Mouse (Mus musculus): ENCODE data around the gene Zfp983. TPM values are rescaled to one million over a fixed set of nuclear protein-coding genes. Genes with fewer than 3 reads are reported as not detected.
"Not testable (repeated sequence)": the region's sequence is repeated elsewhere in the genome, so short reads cannot be mapped to it uniquely, and the experiment has no call there.

The Zfp983 gene
- 1 to 10 TPM; 6.5 to 7.3 TPM for total RNA-seq (2021)
- long read RNA-seq, experiment 1, partial matches to known transcripts: 1 of 7 reads
- long read RNA-seq, experiment 1, other reads (novel, unspliced or antisense): 6 of 7 reads
- long read RNA-seq, experiment 2, partial matches to known transcripts: 0 of 14 reads
- long read RNA-seq, experiment 2, other reads (novel, unspliced or antisense): 14 of 14 reads

DNA sequence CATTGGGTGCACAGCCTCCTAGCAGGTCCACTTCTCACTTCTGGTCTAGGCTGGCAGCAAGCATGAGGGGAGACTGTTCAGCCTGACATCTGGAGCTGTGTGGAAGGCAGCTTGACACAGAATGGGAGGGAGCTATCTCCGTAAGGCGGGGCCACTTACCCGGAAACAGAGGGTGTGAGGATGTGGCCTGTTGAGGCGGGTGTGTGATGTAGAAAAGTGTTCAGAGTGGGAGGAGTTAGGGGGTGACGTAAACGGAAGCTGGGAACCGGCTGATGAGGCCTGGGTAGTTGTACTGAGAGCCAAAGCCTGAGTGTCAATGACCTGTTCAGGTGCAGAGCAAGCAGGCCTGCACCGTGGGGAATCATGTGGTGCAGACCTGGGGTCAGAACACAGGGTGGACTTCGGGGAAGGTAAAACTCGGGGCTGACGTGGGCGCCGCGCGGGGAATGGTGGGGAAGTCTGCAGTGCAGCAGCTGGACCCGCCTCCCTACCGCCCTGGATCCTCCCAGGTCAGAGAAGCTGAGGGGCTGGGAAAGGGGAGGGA is at the start of gene Zfp983:
TSS of gene Zfp983 (plus strand) at position 261 of the 544 bp plus-strand sequence.
- DNase-seq (ENCODE audit: low spot score in 2 of 2): peak; percentile 19 to 48

DNA sequence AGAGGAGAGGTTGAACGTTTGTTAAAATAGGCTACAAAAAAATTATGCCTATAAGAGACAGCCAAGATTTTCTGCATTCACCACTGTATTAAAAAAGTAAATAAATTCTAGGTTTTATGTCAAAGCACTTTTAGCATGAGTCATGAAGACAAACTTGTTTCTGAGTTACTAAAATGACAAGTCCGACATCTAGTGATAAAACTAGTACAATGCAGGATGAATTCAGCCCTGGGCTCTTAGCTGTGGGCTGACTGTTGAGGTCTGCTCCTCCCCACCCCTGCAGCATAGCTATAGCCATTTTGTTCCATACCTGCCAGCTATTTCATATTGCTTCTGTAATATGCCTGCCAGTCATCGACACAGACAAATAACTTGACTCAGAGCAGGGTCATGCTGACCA is 34.1 kb upstream of the Zfp983 start:
- no peak for DNase-seq (ENCODE audit: low spot score in 2 of 2)

DNA sequence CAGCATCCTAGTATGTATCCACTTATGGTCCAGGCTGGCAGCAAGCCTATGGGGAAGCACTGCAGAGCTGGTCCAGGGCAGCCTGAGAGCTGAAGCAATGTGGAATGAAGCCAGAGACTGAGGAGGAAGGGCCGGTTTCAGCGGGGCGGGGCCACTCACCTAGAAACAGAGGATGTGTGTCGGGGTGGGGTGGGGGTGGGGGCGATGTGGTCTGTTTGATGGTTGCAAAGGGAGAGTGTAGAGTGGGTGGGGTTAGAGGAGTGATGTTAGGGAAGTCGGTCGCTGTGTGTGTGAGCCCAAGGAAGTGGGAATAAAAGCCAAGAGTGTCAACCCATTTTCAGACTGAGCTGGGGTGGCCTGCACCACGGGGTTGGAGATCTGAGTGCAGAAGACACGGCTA is 33.1 kb upstream of the Zfp983 start:
- DNase-seq (ENCODE audit: low spot score in 2 of 2): no peak

DNA sequence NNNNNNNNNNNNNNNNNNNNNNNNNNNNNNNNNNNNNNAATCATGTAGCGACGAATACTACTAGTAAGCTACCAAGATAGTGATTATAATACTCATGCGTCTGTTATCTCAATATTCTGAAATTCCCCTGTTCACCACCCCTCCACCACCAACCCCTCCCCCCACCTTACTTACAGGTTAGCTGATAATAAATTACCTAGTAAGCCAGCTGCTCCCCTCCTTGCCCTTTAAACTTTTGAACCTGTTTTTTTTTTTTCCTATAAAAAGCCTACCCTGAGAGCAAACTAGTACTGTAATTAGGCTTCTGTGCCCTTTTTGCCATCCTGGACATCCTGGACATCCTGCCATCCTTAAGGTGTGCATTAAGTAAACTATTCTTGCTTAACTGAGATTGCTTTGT is 26.8 kb upstream of the Zfp983 start:
- no peak for DNase-seq (ENCODE audit: low spot score in 2 of 2)

DNA sequence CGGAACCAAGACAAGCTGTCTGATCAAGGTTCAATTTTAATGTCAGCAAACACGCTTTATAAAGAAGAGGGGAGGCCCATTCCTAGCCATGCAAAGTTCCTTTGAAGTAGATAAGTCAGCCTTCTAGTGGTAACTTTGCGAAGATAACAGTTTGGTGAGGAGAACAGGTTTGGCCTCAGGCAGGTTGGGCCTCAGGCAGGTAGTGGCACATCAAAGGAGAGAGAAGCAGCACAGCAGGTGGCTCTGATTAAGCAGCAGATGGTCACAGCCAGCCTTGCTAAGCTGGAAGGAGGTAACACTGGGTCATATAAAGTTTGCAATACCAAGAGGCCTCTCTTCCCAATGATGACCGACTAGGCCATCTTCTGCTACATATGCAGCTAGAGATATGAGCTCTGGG is 14.7 kb upstream of the Zfp983 start:
- not testable (repeated sequence) for DNase-seq (ENCODE audit: low spot score in 2 of 2)

DNA sequence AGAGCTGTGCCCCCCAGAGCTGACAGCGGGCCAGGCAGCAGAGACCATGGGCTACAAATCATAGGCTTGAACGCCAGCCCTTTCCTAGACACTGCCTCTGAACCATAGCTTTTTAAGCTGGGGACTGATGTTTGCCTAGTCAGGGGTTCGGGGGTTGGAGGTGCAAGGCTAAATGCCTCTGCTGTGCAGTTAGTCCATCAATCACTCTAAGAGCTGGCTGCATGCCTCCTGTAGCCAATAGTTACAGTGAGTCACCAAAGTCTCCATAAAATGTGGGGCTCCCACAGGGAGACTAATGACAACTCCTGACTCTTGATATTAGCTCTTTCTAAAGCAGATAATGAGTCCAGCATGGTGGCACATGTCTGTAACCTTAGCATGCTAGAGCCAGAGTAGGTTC is 1.6 kb upstream of the Zfp983 start:
- DNase-seq (ENCODE audit: low spot score in 2 of 2): peak in 1 of 2 experiments; percentile 9

DNA sequence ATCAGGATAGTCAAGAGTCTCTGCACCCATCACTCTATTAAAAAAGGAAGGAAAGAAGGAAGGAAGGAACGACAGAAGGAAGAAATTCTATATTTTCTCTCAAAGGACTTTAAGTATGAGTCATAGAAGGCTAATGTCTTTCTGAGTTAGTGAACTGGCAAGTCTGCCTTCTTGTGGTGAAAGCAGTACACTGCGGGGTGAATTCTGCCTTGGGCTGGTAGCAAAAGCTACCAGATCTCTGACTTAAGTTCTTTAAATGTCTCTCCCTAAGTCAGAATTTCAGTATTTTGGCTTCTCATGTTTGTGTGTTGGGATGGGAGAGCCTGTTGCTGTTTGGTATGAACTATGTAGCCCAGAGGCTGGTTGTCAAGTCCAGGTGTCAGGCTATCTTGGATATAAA is 488 bp upstream of the Zfp983 start:
- no peak for DNase-seq (ENCODE audit: low spot score in 2 of 2)

DNA sequence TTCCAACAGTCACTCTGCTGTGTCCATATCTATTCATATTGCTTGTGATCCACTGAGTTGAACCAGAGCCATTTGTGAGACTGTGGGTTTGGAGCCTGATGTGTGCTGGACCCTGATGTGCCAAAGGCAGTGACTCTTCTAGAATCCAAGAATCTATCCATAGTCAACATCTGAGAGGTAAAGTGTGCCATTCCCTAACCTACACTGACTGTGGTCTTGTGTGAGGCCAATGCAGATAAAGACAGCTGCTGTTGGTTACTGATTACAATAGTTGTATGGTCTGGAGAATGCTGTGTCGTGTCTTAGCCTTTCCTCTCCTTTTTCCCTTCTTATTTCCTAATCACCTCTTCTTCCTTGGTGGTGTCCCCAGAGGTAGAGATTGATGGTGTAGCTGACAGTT is 28.4 kb downstream of the Zfp983 start:
- not testable (repeated sequence) for DNase-seq (ENCODE audit: low spot score in 2 of 2)

DNA sequence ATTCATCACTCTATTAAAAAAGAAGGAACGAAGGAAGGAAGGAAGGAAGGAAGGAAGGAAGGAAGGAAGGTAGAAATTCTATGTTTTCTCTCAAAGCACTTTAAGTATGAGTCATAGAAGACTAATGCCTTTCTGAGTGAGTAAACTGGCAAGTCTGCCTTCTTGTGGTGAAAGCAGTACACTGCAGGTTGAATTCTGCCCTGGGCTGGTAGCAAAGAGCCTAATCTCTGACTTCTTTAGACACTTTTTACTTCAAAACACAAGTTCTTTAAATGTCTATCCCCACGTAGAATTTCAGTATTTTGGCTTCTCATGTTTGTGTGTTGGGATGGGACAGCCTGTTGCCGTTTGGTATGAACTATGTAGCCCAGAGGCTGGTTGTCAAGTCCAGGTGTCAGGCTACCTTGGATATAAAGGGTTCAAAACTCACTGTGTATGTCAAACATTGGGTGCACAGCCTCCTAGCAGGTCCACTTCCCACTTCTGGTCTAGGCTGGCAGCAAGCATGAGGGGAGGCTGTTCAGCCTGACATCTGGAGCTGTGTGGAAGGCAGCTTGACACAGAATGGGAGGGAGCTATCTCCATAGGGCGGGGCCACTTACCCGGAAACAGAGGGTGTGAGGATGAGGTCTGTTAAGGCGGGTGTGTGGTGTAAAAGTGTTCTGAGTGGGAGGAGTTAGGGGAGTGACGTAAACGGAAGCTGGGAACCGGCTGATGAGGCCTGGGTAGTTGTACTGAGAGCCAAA is 29.0 kb downstream of the Zfp983 start:
- DNase-seq (ENCODE audit: low spot score in 2 of 2): peak; percentile 44 to 66

DNA sequence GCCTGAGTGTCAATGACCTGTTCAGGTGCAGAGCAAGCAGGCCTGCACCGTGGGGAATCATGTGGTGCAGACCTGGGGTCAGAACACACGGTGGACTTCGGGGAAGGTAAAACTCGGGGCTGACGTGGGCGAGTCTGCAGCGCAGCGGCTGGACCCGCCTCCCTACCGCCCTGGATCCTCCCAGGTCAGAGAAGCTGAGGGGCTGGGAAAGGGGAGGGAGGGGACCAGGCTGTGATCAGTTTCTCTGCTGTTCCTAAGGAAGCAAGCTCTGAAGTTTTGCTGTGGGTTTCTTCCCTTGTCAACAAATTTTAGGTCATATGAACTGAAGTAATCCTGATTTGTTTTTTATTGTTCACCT is 29.6 kb downstream of the Zfp983 start:
- not testable (repeated sequence) for DNase-seq (ENCODE audit: low spot score in 2 of 2)

DNA sequence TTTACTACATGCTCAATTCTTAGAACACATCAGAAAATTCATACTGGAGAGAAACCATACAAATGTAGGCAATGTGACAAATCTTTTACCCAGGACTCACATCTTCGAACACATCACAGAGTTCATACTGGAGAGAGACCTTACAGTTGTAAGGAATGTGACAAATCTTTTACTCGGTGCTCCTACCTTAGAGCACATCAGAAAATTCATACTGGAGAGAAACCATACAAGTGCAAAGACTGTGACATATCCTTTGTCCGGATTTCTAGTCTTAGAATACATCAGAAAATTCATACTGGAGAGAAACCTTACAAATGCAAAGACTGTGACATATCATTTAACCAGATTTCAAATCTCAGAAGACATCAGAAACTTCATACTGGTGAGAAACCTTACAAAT is 41.1 kb downstream of the Zfp983 start, which contains the start of gene Gm10226:
TSS of gene Gm10226 (plus strand) at position 301 of the 400 bp plus-strand sequence.
- no peak for DNase-seq (ENCODE audit: low spot score in 2 of 2)

DNA sequence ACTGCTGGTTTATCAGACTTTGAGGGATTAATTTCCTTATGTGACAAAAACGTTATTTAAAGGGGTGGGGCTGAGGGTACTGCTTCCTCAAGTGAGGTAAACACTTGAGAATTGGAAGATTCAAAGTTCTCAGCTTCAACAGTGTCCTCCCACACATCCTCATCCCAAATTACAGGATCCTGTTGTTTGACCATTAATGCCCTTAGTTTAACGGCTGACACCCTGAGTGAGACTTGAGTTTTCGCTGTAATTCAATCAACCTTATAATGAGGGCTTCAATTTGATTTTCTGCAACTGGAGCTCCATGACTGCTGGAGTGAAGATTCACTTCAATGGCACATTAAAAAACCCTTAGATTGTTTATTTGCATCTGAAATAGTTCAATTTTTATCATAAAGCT is 42.9 kb downstream of the Zfp983 start:
- no peak for DNase-seq (ENCODE audit: low spot score in 2 of 2)

DNA sequence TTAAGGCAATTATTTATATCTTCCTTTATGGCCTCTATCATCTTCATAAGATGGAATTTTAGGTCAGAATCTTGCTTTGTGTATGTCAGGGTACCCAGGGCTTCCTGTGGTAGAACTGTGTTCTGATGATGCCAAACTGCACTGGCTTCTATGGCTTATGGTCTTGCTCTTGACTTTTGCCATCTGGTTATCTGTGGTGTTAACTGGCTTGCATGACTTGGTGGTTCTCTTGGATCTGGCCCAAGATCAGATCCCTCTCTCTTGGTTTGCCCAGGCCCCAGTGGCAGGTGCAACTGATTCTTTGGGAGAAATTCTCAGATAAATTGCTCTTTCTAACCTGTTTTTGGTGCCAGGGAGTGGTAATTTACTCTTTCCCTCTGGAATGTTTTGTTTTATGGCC is 45.6 kb downstream of the Zfp983 start:
- DNase-seq (ENCODE audit: low spot score in 2 of 2): no peak

DNA sequence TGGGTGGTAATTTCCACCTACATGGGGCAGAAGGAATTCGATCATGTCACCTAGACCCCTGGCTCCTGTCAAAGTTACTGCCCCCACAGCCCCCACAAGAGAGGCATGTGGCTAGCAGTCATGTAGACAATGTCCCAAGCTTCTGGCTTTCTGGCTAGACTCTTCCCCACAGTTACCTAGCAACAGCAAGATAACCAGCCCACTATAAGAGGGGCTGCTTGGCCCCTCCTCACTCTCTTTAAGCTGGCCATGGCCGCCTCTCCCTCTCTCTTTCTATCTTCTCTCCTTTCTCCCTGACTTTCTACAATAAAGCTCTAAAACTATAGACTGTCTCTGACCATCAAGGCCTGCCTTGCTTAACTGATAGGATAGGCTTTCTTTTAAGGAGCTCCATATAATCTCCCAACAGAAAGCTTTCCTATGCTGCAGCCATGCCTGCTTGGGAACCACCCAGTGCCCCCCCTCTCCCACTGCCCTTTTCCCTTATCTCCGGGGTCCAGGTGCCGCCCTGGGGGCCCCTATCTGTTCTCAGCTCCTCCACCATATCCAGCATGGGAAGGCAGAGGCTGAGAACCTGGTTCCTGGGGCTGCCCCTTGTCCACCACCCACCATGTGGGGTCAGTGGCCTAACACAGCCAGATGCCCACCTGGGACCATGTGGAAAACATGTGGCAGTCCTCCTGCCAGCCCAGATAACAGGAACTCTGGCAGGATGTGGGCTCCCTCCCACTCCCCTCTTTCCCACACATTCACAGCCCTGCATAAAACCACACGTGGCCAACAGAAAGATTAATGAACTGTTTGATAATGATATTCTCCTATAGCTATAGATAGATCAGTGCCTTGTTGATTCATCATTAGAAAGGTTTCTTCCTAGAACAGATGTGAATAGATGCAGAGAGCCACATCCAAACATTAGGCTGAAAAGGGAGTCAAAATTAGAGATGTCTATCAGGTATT is 52.1 kb downstream of the Zfp983 start:
- no peak for DNase-seq (ENCODE audit: low spot score in 2 of 2)

DNA sequence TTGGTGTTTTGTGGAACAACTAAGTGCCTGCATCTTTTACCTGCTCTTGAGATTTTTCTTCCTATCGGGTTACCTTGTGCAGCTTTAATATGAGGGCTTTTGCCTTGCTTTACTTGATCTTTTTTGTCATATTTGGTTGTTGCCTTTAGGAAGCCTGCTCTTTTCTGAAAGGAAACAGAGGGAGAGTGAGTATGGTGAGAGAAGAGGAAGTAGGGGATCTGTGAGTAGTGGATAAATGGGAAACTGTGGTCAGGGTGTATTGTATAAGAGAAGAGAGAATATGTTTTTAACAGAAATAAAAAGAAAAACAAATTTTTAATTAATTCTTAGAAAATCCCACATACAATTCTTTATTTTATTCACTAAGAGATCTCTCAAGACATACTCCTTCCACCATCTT is 53.0 kb downstream of the Zfp983 start:
- DNase-seq (ENCODE audit: low spot score in 2 of 2): no peak

DNA sequence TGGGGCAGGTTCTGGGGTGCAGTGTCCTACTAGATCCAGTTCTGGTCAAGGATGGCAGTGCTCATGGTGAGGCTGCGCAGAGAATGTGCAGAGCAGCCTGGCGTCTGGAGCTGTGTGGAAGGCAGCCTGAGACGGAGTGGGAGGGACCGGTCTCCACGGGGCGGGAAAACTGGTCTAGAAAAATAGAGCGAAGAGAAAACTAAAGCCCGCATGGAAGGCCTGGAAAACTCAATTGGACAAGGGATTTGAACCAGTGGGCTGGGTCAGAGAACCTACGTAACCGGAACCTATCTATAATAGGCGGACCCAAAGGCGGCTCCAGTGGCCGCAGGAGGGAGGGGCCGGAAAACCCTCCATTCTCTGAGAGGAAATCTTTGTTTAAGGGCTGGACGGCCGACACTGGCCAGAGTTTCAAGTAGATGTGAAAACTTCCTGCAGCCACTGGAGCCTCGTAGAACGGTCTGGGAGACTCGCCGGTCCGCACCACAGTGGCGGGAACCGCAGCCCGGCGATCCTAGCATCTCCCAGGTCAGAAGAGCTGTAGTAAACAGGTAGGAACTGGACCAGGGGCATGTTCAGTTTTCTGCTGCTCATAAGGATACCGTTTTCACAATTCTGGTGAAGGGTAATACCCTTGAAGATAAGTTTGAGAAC is 57.0 kb downstream of the Zfp983 start, which contains the start of gene Zfp760:
TSS of gene Zfp760 (plus strand) at position 399 of the 654 bp plus-strand sequence.
- DNase-seq (ENCODE audit: low spot score in 2 of 2): peak; percentile 33 to 63

DNA sequence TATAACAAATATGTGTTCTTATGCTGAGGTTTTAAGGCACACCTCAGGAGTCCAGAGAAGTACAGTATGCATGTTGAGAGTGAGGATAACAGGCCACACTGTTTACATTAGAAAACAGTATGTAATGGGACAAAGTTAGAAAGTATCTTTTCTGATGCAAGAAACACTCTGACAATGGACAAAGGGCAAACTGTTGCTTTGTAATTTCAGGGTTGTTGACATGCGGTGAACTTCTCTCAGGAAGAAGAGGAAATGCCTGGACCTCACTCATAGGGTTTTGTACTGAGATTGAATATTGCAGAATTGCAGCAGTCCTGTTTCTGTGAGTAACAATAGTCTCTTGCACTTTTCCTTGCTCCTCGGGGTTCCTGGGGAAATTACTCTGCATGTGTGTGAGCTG is 58.0 kb downstream of the Zfp983 start:
- DNase-seq (ENCODE audit: low spot score in 2 of 2): no peak

Data from adrenal gland, postnatal 4 days (tissue).